ENCODE assay signal across 21 mouse cellular contexts in genomic region chr11:18756576-18756975, GRCm38 (mm10).
DNase-seq lines count a peak whose midpoint lies in the region; ATAC-seq and TF ChIP-seq lines count a peak whose summit lies in the region.
"Had no signal": no experiment of that assay in that cellular context is flagged by ENCODE, and none has a peak within 500 bp of the region (broad histone marks: within the 10 kb centered on the region; RNA-seq: fewer than 3 reads in every experiment).

No protein-coding gene starts in this region.

- WGBS in lung, embryonic 14.5 days = 32% methylated on average over 1 of the region's 1 CpGs
- WGBS in stomach, postnatal 0 days = 58% methylated on average over 1 of the region's 1 CpGs

- H3K27ac ChIP-seq in lung, embryonic 14.5 days (ENCODE audit: low read depth) = no peak overlapping the region
- 0 out of 2 replicates have a peak overlapping the region, but pooled peaks have one; percentile 5 for H3K27ac ChIP-seq in stomach, postnatal 0 days (replicated peaks)
- H3K27ac ChIP-seq: embryonic facial prominence, embryonic 12.5 days; limb, embryonic 12.5 days; liver, embryonic 13.5 days had no signal

- no peaks in the 10 kb centered on the region for H3K27me3 ChIP-seq in lung, embryonic 14.5 days (ENCODE audit: insufficient read depth, low read length)
- H3K27me3 ChIP-seq in stomach, postnatal 0 days (ENCODE audit: control insufficient read depth, insufficient read depth, low read length) = no peaks in the 10 kb centered on the region
- H3K27me3 ChIP-seq: embryonic facial prominence, embryonic 12.5 days; liver, embryonic 13.5 days had no signal

- H3K4me2 ChIP-seq in lung, embryonic 14.5 days = no peak overlapping the region
- H3K4me2 ChIP-seq in stomach, postnatal 0 days (replicated peaks; ENCODE audit: low read depth) = no peak overlapping the region
- H3K4me2 ChIP-seq: embryonic facial prominence, embryonic 12.5 days; limb, embryonic 12.5 days; liver, embryonic 13.5 days had no signal

- no peak for TF ChIP-seq CTCF in lung, embryonic 14.5 days (IDR thresholded peaks at IDR 0.05; ENCODE audit: low read depth)
- 0 out of 2 replicates have a peak, but pooled peaks have one; percentile 5 for TF ChIP-seq CTCF in stomach, postnatal 0 days (IDR thresholded peaks at IDR 0.05; ENCODE audit: low read depth)

- peak; percentile 26 to 35 for DNase-seq in cerebellum, postnatal 25 days
- DNase-seq in cerebellum, postnatal 4 days (ENCODE audit: low spot score in 2 of 2) = no peak
- peak; percentile 72 for DNase-seq in lung, embryonic 14.5 days
- DNase-seq in lung, postnatal 14 days = no peak
- DNase-seq in fibroblast of lung, adult 2 months (ENCODE audit: low read depth) = peak; percentile 25
- no peak for DNase-seq in stomach, postnatal 0 days (ENCODE audit: low spot score)
- DNase-seq: adrenal gland, postnatal 25 days; gastrocnemius, postnatal 10 days; heart, adult 18-20 months; kidney, adult 18-20 months; kidney, postnatal 10 days; liver, embryonic 13.5 days; lung, postnatal 10 days; thymus, adult 18-20 months had no signal

- no peak for TF ChIP-seq EP300 in stomach, postnatal 0 days (optimal IDR thresholded peaks at IDR 0.05)

- no peak overlapping the region for H3K4me3 ChIP-seq in lung, embryonic 14.5 days (ENCODE audit: low read depth, low read length)
- no peak overlapping the region for H3K4me3 ChIP-seq in stomach, postnatal 0 days (ENCODE audit: low read depth, low read length)
- H3K4me3 ChIP-seq: embryonic facial prominence, embryonic 12.5 days; limb, embryonic 12.5 days; liver, embryonic 13.5 days; megakaryocyte, embryonic 14.5 days had no signal

- H3K9ac ChIP-seq in lung, embryonic 14.5 days = no peak overlapping the region
- no peak overlapping the region for H3K9ac ChIP-seq in stomach, postnatal 0 days (ENCODE audit: low read length)
- H3K9ac ChIP-seq: embryonic facial prominence, embryonic 12.5 days; limb, embryonic 12.5 days; liver, embryonic 13.5 days had no signal

- H3K4me1 ChIP-seq in lung, embryonic 14.5 days (ENCODE audit: insufficient read depth) = peaks cover 21% of the 10 kb centered on the region
- no peaks in the 10 kb centered on the region for H3K4me1 ChIP-seq in stomach, postnatal 0 days (replicated peaks; ENCODE audit: control insufficient read depth, insufficient read depth)
- H3K4me1 ChIP-seq: megakaryocyte, embryonic 14.5 days had no signal

- H3K9me3 ChIP-seq in lung, embryonic 14.5 days (ENCODE audit: low read depth, low read length) = no peaks in the 10 kb centered on the region
- no peaks in the 10 kb centered on the region for H3K9me3 ChIP-seq in stomach, postnatal 0 days (ENCODE audit: control insufficient read depth, low read length)
- H3K9me3 ChIP-seq: embryonic facial prominence, embryonic 12.5 days; limb, embryonic 12.5 days; liver, embryonic 13.5 days; megakaryocyte, embryonic 14.5 days had no signal

- no peak; the same call in 1 of the 2 replicates for ATAC-seq in lung, embryonic 14.5 days (ENCODE audit: insufficient read depth)
- no peak for ATAC-seq in stomach, postnatal 0 days (ENCODE audit: low FRiP score, low TSS enrichment)
- no peak for ATAC-seq in monocyte, adult 5-6 weeks (replicated peaks; ENCODE audit: insufficient number of reproducible peaks, low FRiP score, low TSS enrichment, poor library complexity, severe bottlenecking)
- ATAC-seq: activated CD4-positive, CD25-positive, alpha-beta regulatory T cell, adult 4 months; midbrain, embryonic 16.5 days; Patski had no signal

- no peaks in the 10 kb centered on the region for H3K36me3 ChIP-seq in lung, embryonic 14.5 days (ENCODE audit: insufficient read depth)
- H3K36me3 ChIP-seq in stomach, postnatal 0 days (ENCODE audit: control insufficient read depth, insufficient read depth, low read length) = no peaks in the 10 kb centered on the region
- H3K36me3 ChIP-seq: embryonic facial prominence, embryonic 12.5 days; limb, embryonic 12.5 days; liver, embryonic 13.5 days had no signal

Comparison
In these comparisons a context has a peak if more than half of its experiments do, and no peak if none do; other contexts are left out.
1. DNase-seq: peak in cerebellum, postnatal 25 days (2 of 2), lung, embryonic 14.5 days (single experiment) and fibroblast of lung, adult 2 months (single experiment); none in cerebellum, postnatal 4 days (0 of 2), lung, postnatal 14 days (single experiment) and stomach, postnatal 0 days (single experiment).